Mouse (Mus musculus): ENCODE measurements around the gene Iqcf3. TPM values are rescaled to one million over a fixed set of nuclear protein-coding genes. Genes with fewer than 3 reads are reported as not detected.
A peak's percentile ranks its signal among the peaks of the same experiment; 100 is the strongest.

Gene Iqcf3
- polyA plus RNA-seq, 1 experiment from 2014 or later: not detected

GRCm38 (mm10) chr9:106476924-106477484, 84.4 kb downstream of the Iqcf3 start, which contains the start of gene Parp3:
TSS of gene Parp3 (minus strand) at chr9:106476949.
- H3K36me3 ChIP-seq (replicated peaks; ENCODE audit: control insufficient read depth, insufficient read depth): peaks cover 9% of the 10 kb centered on the region; the same call in 1 of the 2 replicates
- H3K9ac ChIP-seq: peak within 1 kb of the TSS; percentile 68
- no peak within 1 kb of the TSS for H3K27ac ChIP-seq
- H3K4me3 ChIP-seq (replicated peaks; ENCODE audit: low read length): peak within 1 kb of the TSS; percentile 73
- H3K4me1 ChIP-seq (replicated peaks; ENCODE audit: control insufficient read depth, insufficient read depth, low read length): peaks cover 12% of the 10 kb centered on the region
- DNase-seq (ENCODE audit: low spot score) (peak; percentile 96), ATAC-seq (ENCODE audit: low FRiP score) (peak; percentile 99)
- H3K9me3 ChIP-seq (ENCODE audit: control insufficient read depth, low read length): no peaks in the 10 kb centered on the region
- under 1% methylated on average over 41 of the region's 41 CpGs for WGBS
- no peaks in the 10 kb centered on the region for H3K27me3 ChIP-seq (ENCODE audit: control insufficient read depth, insufficient read depth, low read length)
- H3K4me2 ChIP-seq (replicated peaks): peak within 1 kb of the TSS; percentile 89

GRCm38 (mm10) chr9:106476002-106476923, 85.2 kb downstream of the Iqcf3 start:
- Histone ChIP-seq H3K36me3 (replicated peaks; ENCODE audit: control insufficient read depth, insufficient read depth) (peaks cover 9% of the 10 kb centered on the region; the same call in 1 of the 2 replicates), H3K27me3 (ENCODE audit: control insufficient read depth, insufficient read depth, low read length) (peaks cover 2% of the 10 kb centered on the region; the same call in 1 of the 2 replicates), H3K27ac (no peak overlapping the region), H3K4me1 (replicated peaks; ENCODE audit: control insufficient read depth, insufficient read depth, low read length) (peaks cover 12% of the 10 kb centered on the region), H3K4me2 (replicated peaks) (peak overlapping the region; percentile 28), H3K9me3 (ENCODE audit: control insufficient read depth, low read length) (no peaks in the 10 kb centered on the region), H3K9ac (no peak overlapping the region), H3K4me3 (replicated peaks; ENCODE audit: low read length) (no peak overlapping the region)
- ATAC-seq (ENCODE audit: low FRiP score) (no peak), DNase-seq (ENCODE audit: low spot score) (no peak)
- 38% methylated on average over 16 of the region's 16 CpGs for WGBS

- H3K27me3 ChIP-seq (ENCODE audit: control insufficient read depth, insufficient read depth, low read length): peaks cover 3% of the 10 kb centered on the region; the same call in 1 of the 2 replicates
- no peak for DNase-seq (ENCODE audit: low spot score)
- peaks cover 4% of the 10 kb centered on the region; the same call in 1 of the 2 replicates for H3K36me3 ChIP-seq (replicated peaks; ENCODE audit: control insufficient read depth, insufficient read depth)
- 0 out of 2 replicates have a peak within 1 kb of the TSS, but pooled peaks have one; percentile 31 for H3K9ac ChIP-seq
- no peak for ATAC-seq (ENCODE audit: low FRiP score)
- H3K4me3 ChIP-seq (replicated peaks; ENCODE audit: low read length): no peak within 1 kb of the TSS
- no peaks in the 10 kb centered on the region for H3K9me3 ChIP-seq (ENCODE audit: control insufficient read depth, low read length)
- no peak within 1 kb of the TSS for H3K27ac ChIP-seq
- H3K4me2 ChIP-seq (replicated peaks): peak within 1 kb of the TSS; percentile 28
- WGBS: 85% methylated on average over 10 of the region's 10 CpGs
- peaks cover 12% of the 10 kb centered on the region for H3K4me1 ChIP-seq (replicated peaks; ENCODE audit: control insufficient read depth, insufficient read depth, low read length)
These were observed 85.8 kb downstream of the Iqcf3 start, which contains the start of gene Rrp9 for GRCm38 (mm10) chr9:106475663-106476001. TSS of gene Rrp9 (plus strand) at chr9:106475963.

GRCm38 (mm10) chr9:106475046-106475445, 86.4 kb downstream of the Iqcf3 start:
- DNase-seq (ENCODE audit: low spot score): no peak
- WGBS: 68% methylated on average over 7 of the region's 7 CpGs
- Histone ChIP-seq H3K9ac (0 out of 2 replicates have a peak overlapping the region, but pooled peaks have one; percentile 31), H3K36me3 (replicated peaks; ENCODE audit: control insufficient read depth, insufficient read depth) (no peaks in the 10 kb centered on the region), H3K4me3 (replicated peaks; ENCODE audit: low read length) (no peak overlapping the region), H3K27ac (no peak overlapping the region), H3K4me2 (replicated peaks) (no peak overlapping the region), H3K4me1 (replicated peaks; ENCODE audit: control insufficient read depth, insufficient read depth, low read length) (peaks cover 12% of the 10 kb centered on the region), H3K9me3 (ENCODE audit: control insufficient read depth, low read length) (no peaks in the 10 kb centered on the region), H3K27me3 (ENCODE audit: control insufficient read depth, insufficient read depth, low read length) (peaks cover 3% of the 10 kb centered on the region; the same call in 1 of the 2 replicates)
- no peak for ATAC-seq (ENCODE audit: low FRiP score)

- H3K4me2 ChIP-seq (replicated peaks): no peak overlapping the region
- H3K36me3 ChIP-seq (replicated peaks; ENCODE audit: control insufficient read depth, insufficient read depth): no peaks in the 10 kb centered on the region
- H3K9me3 ChIP-seq (ENCODE audit: control insufficient read depth, low read length): no peaks in the 10 kb centered on the region
- DNase-seq (ENCODE audit: low spot score): peak; percentile 44
- H3K27me3 ChIP-seq (ENCODE audit: control insufficient read depth, insufficient read depth, low read length): peaks cover 3% of the 10 kb centered on the region; the same call in 1 of the 2 replicates
- ATAC-seq (ENCODE audit: low FRiP score): no peak
- 0 out of 2 replicates have a peak overlapping the region, but pooled peaks have one; percentile 31 for H3K9ac ChIP-seq
- WGBS: 7% methylated on average over 6 of the region's 6 CpGs
- H3K27ac ChIP-seq: no peak overlapping the region
- peaks cover 12% of the 10 kb centered on the region for H3K4me1 ChIP-seq (replicated peaks; ENCODE audit: control insufficient read depth, insufficient read depth, low read length)
- no peak overlapping the region for H3K4me3 ChIP-seq (replicated peaks; ENCODE audit: low read length)
These were observed 87.0 kb downstream of the Iqcf3 start for GRCm38 (mm10) chr9:106474456-106474855.

GRCm38 (mm10) chr9:106473753-106474105, 87.7 kb downstream of the Iqcf3 start:
- Histone ChIP-seq H3K4me1 (replicated peaks; ENCODE audit: control insufficient read depth, insufficient read depth, low read length) (peaks cover 12% of the 10 kb centered on the region), H3K9ac (no peak overlapping the region), H3K4me3 (replicated peaks; ENCODE audit: low read length) (no peak overlapping the region), H3K27ac (no peak overlapping the region), H3K9me3 (ENCODE audit: control insufficient read depth, low read length) (no peaks in the 10 kb centered on the region), H3K36me3 (replicated peaks; ENCODE audit: control insufficient read depth, insufficient read depth) (no peaks in the 10 kb centered on the region), H3K4me2 (replicated peaks) (no peak overlapping the region), H3K27me3 (ENCODE audit: control insufficient read depth, insufficient read depth, low read length) (peaks cover 3% of the 10 kb centered on the region; the same call in 1 of the 2 replicates)
- DNase-seq (ENCODE audit: low spot score) (no peak), ATAC-seq (ENCODE audit: low FRiP score) (no peak)
- WGBS: 81% methylated on average over 5 of the region's 5 CpGs

GRCm38 (mm10) chr9:106473081-106473752, 88.2 kb downstream of the Iqcf3 start:
- 87% methylated on average over 16 of the region's 16 CpGs for WGBS
- H3K9me3 ChIP-seq (ENCODE audit: control insufficient read depth, low read length): no peaks in the 10 kb centered on the region
- H3K27me3 ChIP-seq (ENCODE audit: control insufficient read depth, insufficient read depth, low read length): peaks cover 3% of the 10 kb centered on the region; the same call in 1 of the 2 replicates
- no peak overlapping the region for H3K4me3 ChIP-seq (replicated peaks; ENCODE audit: low read length)
- no peak overlapping the region for H3K9ac ChIP-seq
- H3K4me2 ChIP-seq (replicated peaks): no peak overlapping the region
- no peak overlapping the region for H3K27ac ChIP-seq
- H3K36me3 ChIP-seq (replicated peaks; ENCODE audit: control insufficient read depth, insufficient read depth): no peaks in the 10 kb centered on the region
- DNase-seq (ENCODE audit: low spot score) (no peak), ATAC-seq (ENCODE audit: low FRiP score) (no peak)
- peaks cover 7% of the 10 kb centered on the region for H3K4me1 ChIP-seq (replicated peaks; ENCODE audit: control insufficient read depth, insufficient read depth, low read length)

GRCm38 (mm10) chr9:106472321-106472720, 89.1 kb downstream of the Iqcf3 start:
- DNase-seq (ENCODE audit: low spot score) (no peak), ATAC-seq (ENCODE audit: low FRiP score) (no peak)
- H3K9ac ChIP-seq: no peak overlapping the region
- no peak overlapping the region for H3K27ac ChIP-seq
- no peaks in the 10 kb centered on the region for H3K36me3 ChIP-seq (replicated peaks; ENCODE audit: control insufficient read depth, insufficient read depth)
- no peak overlapping the region for H3K4me3 ChIP-seq (replicated peaks; ENCODE audit: low read length)
- 77% methylated on average over 4 of the region's 4 CpGs for WGBS
- H3K4me1 ChIP-seq (replicated peaks; ENCODE audit: control insufficient read depth, insufficient read depth, low read length): no peaks in the 10 kb centered on the region
- no peaks in the 10 kb centered on the region for H3K9me3 ChIP-seq (ENCODE audit: control insufficient read depth, low read length)
- H3K4me2 ChIP-seq (replicated peaks): no peak overlapping the region
- H3K27me3 ChIP-seq (ENCODE audit: control insufficient read depth, insufficient read depth, low read length): peaks cover 3% of the 10 kb centered on the region; the same call in 1 of the 2 replicates

- ATAC-seq (ENCODE audit: low FRiP score) (no peak), DNase-seq (ENCODE audit: low spot score) (no peak)
- Histone ChIP-seq H3K4me1 (replicated peaks; ENCODE audit: control insufficient read depth, insufficient read depth, low read length) (no peaks in the 10 kb centered on the region), H3K4me3 (replicated peaks; ENCODE audit: low read length) (no peak overlapping the region), H3K27me3 (ENCODE audit: control insufficient read depth, insufficient read depth, low read length) (peaks cover 3% of the 10 kb centered on the region; the same call in 1 of the 2 replicates), H3K4me2 (replicated peaks) (no peak overlapping the region), H3K27ac (no peak overlapping the region), H3K36me3 (replicated peaks; ENCODE audit: control insufficient read depth, insufficient read depth) (no peaks in the 10 kb centered on the region), H3K9ac (no peak overlapping the region), H3K9me3 (ENCODE audit: control insufficient read depth, low read length) (no peaks in the 10 kb centered on the region)
- 6% methylated on average over 5 of the region's 5 CpGs for WGBS
These were observed 89.5 kb downstream of the Iqcf3 start for GRCm38 (mm10) chr9:106471892-106472291.
